Mouse (Mus musculus): ENCODE data around the gene Tagln2. TPM values are rescaled to one million over a fixed set of nuclear protein-coding genes. Genes with fewer than 3 reads are reported as not detected.
A peak's percentile ranks its signal among the peaks of the same experiment; 100 is the strongest.

Tagln2 gene
- polyA plus RNA-seq, 1 experiment from 2014 or later, result 82.5 TPM

DNA sequence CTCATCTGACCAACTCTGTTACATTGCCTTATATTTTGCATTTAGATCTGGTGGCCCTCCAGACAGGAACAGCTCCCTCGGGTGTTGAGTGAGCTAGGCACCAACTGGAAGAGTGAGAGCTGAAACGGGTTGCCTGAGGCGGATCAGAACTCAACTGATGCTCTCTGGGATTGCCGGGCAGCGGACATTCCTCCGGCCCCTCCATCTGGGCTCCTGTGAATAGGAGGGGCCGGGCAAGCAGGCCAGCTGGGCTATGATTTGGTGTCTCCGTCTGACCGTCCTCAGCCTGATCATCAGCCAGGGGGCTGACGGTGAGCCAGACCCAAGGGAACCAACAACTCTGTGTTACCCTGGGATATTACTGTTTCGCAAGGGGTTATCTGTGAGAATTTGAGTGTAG, 15.6 kb upstream of the Tagln2 start:
- Histone ChIP-seq H3K27ac (replicated peaks) (peak overlapping the region; percentile 31), H3K4me3 (peak overlapping the region; percentile 71), H3K4me1 (peaks cover 75% of the 10 kb centered on the region), H3K9me3 (no peaks in the 10 kb centered on the region), H3K27me3 (replicated peaks; ENCODE audit: low read depth, poor library complexity, severe bottlenecking) (peaks cover 8% of the 10 kb centered on the region), H3K36me3 (replicated peaks) (peaks cover 52% of the 10 kb centered on the region)
- WGBS, result 39% methylated on average over 11 of the region's 11 CpGs
- peak; percentile 31 for DNase-seq (ENCODE audit: low spot score)

DNA sequence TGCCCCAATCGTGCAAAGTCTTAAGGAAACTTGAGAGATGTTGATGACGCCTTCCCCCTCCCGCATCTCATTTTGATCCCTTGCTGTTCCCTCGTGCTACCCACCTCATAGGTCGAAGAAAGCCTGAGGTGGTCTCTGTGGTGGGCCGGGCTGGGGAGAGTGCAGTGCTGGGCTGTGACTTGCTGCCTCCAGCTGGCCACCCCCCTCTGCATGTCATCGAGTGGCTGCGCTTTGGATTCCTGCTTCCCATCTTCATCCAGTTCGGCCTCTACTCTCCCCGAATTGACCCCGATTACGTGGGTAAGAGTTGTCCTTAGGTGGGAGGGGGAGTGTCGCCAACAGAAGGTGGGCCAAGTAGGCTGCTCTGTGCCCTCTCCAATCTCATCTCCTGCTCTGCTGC, 15.2 kb upstream of the Tagln2 start:
- peak overlapping the region; percentile 68 for H3K27ac ChIP-seq (replicated peaks)

DNA sequence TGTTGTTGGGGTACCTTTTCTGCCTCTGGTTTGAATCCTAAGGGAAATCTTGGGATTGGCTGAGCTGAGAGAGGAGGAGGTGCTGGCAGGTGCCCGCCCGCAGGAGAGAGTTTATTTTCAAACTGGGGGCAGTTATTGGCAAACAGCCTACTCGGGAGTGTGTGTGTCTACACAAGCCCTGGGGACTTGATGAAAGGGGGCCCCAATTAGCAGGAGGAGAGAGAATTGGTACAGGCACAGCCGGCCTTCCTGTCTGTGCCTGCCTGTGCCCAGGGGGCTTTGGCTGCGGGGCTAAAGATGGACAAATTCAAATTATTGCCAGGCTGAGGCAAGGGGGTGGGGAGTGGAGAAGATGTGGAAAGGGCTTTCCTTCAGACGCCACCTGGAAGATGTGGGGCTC, 14.0 kb upstream of the Tagln2 start:
- H3K36me3 ChIP-seq (replicated peaks), result peaks cover 65% of the 10 kb centered on the region
- peak overlapping the region; percentile 68 for H3K27ac ChIP-seq (replicated peaks)
- peaks cover 83% of the 10 kb centered on the region for H3K4me1 ChIP-seq

More for the DNA sequence above, 15.2 kb upstream of the Tagln2 start:
- H3K27me3 ChIP-seq (replicated peaks; ENCODE audit: low read depth, poor library complexity, severe bottlenecking), result peaks cover 8% of the 10 kb centered on the region
- DNase-seq (ENCODE audit: low spot score), result no peak
- peaks cover 56% of the 10 kb centered on the region for H3K36me3 ChIP-seq (replicated peaks)
- peaks cover 76% of the 10 kb centered on the region for H3K4me1 ChIP-seq
- H3K9me3 ChIP-seq, result no peaks in the 10 kb centered on the region
- peak overlapping the region; percentile 71 for H3K4me3 ChIP-seq
- 63% methylated on average over 13 of the region's 13 CpGs for WGBS

DNA sequence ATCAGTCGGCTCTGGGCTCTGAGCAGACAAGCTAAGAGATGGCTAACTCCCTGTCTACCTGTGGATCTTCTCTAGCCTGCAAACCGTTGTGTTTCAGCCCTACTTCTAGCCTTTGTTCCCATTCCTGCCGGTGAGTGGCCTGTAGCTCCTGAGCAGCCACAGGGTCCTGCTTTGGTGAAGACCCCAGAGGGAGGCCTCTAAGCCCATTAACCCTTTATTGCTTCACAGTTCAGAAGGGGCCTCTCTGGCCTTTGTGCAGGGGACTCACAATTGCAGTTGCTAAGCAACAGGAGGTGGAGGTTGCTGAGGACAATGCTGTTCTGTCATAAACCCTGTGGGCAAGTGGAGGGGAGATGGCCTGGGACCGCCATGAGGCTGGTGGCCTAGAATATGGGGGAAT, 13.6 kb upstream of the Tagln2 start:
- DNase-seq (ENCODE audit: low spot score), result peak; percentile 47
- Histone ChIP-seq H3K4me3 (peak overlapping the region; percentile 71), H3K27ac (replicated peaks) (peak overlapping the region; percentile 68), H3K4me1 (peaks cover 79% of the 10 kb centered on the region), H3K9me3 (no peaks in the 10 kb centered on the region), H3K27me3 (replicated peaks; ENCODE audit: low read depth, poor library complexity, severe bottlenecking) (no peaks in the 10 kb centered on the region), H3K36me3 (replicated peaks) (peaks cover 70% of the 10 kb centered on the region)
- 29% methylated on average over 4 of the region's 4 CpGs for WGBS

More for the DNA sequence above, 14.0 kb upstream of the Tagln2 start:
- peak overlapping the region; percentile 71 for H3K4me3 ChIP-seq
- 37% methylated on average over 6 of the region's 6 CpGs for WGBS
- H3K27me3 ChIP-seq (replicated peaks; ENCODE audit: low read depth, poor library complexity, severe bottlenecking), result peaks cover 2% of the 10 kb centered on the region; the same call in 1 of the 2 replicates
- no peaks in the 10 kb centered on the region for H3K9me3 ChIP-seq
- DNase-seq (ENCODE audit: low spot score), result no peak

DNA sequence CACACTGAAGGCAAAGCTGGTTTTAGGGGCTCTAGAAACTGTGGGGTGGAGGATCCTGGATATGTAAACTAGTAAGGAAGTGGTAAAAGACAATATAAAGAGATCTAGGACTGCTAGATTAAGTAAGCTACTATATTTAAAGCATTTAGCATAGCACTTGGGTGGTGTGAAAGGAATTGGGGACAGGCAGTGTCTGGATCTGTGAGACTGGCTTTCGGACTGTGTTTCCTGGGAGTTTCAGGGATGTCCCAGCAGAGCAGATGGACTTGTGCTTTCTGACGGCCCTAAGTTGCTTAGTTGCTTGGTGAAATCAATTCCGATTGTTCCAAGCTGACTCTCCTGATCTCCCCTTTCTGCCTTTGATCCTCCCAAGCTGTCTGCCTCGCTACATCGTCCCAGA, 13.2 kb upstream of the Tagln2 start:
- no peaks in the 10 kb centered on the region for H3K27me3 ChIP-seq (replicated peaks; ENCODE audit: low read depth, poor library complexity, severe bottlenecking)
- no peak for DNase-seq (ENCODE audit: low spot score)
- H3K36me3 ChIP-seq (replicated peaks), result peaks cover 74% of the 10 kb centered on the region
- WGBS, result 61% methylated on average over 5 of the region's 5 CpGs
- peaks cover 75% of the 10 kb centered on the region for H3K4me1 ChIP-seq
- no peaks in the 10 kb centered on the region for H3K9me3 ChIP-seq
- peak overlapping the region; percentile 68 for H3K27ac ChIP-seq (replicated peaks)
- H3K4me3 ChIP-seq, result peak overlapping the region; percentile 71

DNA sequence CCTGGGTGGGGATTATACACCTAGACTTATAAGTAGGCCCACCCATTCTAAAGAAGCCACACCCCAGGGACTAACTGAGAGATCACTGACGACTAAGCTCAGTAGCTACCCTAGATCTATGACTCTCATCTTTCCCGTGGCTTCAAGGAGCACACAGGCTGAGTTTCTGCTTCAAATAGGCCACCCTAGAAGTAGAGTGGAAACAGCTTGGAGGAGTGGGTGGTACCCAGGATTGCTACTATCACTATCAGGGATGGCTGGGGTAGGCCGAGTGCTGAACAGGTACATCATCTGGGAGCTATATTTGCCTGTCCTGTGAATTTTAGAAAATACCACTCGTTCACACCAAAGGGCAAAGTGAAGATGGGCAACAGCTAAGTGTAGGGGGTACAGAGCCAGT, 12.0 kb upstream of the Tagln2 start:
- no peak overlapping the region for H3K4me3 ChIP-seq
- no peaks in the 10 kb centered on the region for H3K9me3 ChIP-seq
- no peak for DNase-seq (ENCODE audit: low spot score)
- H3K27me3 ChIP-seq (replicated peaks; ENCODE audit: low read depth, poor library complexity, severe bottlenecking), result no peaks in the 10 kb centered on the region
- peaks cover 69% of the 10 kb centered on the region for H3K4me1 ChIP-seq
- WGBS, result 85% methylated on average over 4 of the region's 4 CpGs
- H3K27ac ChIP-seq (replicated peaks), result no peak overlapping the region
- H3K36me3 ChIP-seq (replicated peaks), result peaks cover 86% of the 10 kb centered on the region

DNA sequence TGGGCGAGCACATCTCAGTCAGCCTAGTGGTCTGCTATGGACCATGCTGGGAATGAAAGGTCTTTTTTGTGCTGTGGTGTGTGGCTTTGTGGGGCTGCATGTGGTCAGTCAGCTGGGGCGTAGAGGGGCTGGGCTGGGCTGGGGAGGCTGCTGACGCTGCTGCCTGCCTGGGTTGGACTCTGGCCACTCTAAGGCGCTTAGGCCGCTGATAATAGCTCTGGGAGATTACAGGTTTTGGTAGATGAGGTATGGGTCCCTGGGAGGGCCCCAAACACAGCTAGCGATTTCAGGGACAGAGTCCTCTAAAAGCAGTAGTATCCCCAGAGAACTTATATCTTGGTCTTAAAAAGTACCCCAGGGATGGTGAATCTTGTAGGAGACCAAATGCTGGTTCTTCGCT, 11.0 kb upstream of the Tagln2 start:
- H3K36me3 ChIP-seq (replicated peaks), result peaks cover 96% of the 10 kb centered on the region
- H3K27ac ChIP-seq (replicated peaks), result no peak overlapping the region
- H3K27me3 ChIP-seq (replicated peaks; ENCODE audit: low read depth, poor library complexity, severe bottlenecking), result no peaks in the 10 kb centered on the region
- H3K9me3 ChIP-seq, result no peaks in the 10 kb centered on the region
- 87% methylated on average over 7 of the region's 7 CpGs for WGBS
- no peak overlapping the region for H3K4me3 ChIP-seq
- no peak for DNase-seq (ENCODE audit: low spot score)
- H3K4me1 ChIP-seq, result peaks cover 59% of the 10 kb centered on the region

DNA sequence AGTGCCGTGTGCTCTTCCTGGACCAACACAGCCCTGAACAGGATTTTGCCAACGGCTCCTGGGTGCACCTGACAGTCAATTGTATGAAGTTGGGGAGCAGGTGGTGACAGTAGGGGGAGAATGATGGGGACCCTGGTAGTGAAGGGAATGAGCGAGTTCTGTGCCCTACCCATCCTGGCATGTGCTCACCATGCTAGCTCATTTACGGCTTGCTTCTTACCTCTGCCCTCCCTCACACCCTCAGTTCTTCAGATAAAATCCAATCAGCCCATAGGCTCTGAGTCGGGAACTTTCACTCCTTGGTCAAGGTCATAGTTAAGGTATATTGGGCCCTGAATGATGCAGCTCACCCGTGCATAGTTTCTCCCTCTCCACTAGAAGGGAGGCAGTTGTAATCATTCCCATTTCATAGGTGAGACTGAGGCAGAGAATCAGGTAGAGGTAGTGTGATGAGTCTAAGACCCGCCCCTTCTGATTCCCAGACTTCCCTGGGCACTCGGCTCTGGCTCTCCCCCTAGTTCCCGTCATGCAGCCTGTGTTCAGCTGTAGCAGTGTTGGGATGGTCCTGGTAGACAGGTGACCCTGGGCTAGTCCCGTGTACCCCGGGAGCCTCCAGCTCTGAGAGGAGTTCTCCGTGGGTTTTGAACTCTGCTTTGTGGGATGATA, 10.1 kb upstream of the Tagln2 start:
- Histone ChIP-seq H3K9me3 (no peaks in the 10 kb centered on the region), H3K36me3 (replicated peaks) (peaks cover 98% of the 10 kb centered on the region), H3K4me3 (no peak overlapping the region), H3K4me1 (peaks cover 51% of the 10 kb centered on the region), H3K27ac (replicated peaks) (no peak overlapping the region), H3K27me3 (replicated peaks; ENCODE audit: low read depth, poor library complexity, severe bottlenecking) (no peaks in the 10 kb centered on the region)
- 59% methylated on average over 12 of the region's 12 CpGs for WGBS
- no peak for DNase-seq (ENCODE audit: low spot score)

DNA sequence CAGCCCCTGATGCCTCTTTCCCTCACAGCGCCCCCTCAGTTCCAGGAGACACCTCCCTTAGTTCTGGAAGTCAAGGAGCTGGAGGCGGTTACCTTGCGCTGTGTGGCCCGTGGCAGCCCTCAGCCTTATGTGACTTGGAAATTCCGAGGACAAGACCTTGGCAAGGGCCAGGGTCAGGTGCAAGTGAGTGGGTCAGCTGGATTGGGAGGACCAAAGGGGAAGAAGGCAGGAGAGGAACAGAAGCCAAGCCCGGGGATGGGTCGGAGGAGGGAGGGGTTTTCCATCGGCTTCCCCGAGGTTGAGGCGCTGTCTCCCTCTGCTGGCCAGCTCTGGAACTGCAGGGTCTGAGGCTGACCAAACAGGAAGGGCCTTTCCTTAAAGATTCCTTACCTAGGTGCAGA, 9.6 kb upstream of the Tagln2 start:
- Histone ChIP-seq H3K36me3 (replicated peaks) (peaks cover 98% of the 10 kb centered on the region), H3K4me3 (peak overlapping the region; percentile 32; the same call in 1 of the 2 replicates), H3K27ac (replicated peaks) (no peak overlapping the region), H3K27me3 (replicated peaks; ENCODE audit: low read depth, poor library complexity, severe bottlenecking) (no peaks in the 10 kb centered on the region), H3K4me1 (peaks cover 45% of the 10 kb centered on the region), H3K9me3 (no peaks in the 10 kb centered on the region)
- DNase-seq (ENCODE audit: low spot score), result peak; percentile 90
- 13% methylated on average over 10 of the region's 10 CpGs for WGBS

DNA sequence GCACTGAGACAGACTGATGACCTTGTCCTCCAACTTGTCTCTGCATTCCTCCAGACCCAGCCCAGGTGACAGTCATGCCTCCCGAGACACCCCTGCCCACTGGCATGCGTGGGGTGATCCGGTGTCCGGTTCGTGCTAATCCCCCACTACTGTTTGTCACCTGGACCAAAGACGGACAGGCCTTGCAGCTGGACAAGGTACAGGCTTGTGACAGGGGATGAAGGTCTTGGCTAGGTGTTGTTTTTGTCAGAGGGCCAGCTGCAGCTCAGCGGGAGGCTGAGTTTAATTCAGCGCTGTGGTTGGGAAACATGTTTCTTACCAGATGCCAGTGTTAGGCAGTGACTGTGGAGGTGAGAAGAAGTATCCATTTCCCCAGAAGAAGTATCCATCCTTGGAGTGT, 7.8 kb upstream of the Tagln2 start:
- Histone ChIP-seq H3K27ac (replicated peaks) (no peak overlapping the region), H3K4me1 (peaks cover 27% of the 10 kb centered on the region), H3K4me3 (no peak overlapping the region), H3K36me3 (replicated peaks) (peaks cover 98% of the 10 kb centered on the region), H3K9me3 (no peaks in the 10 kb centered on the region), H3K27me3 (replicated peaks; ENCODE audit: low read depth, poor library complexity, severe bottlenecking) (0 out of 2 replicates have a peak, but pooled peaks cover 3% of the 10 kb centered on the region)
- no peak for DNase-seq (ENCODE audit: low spot score)
- 93% methylated on average over 8 of the region's 8 CpGs for WGBS

DNA sequence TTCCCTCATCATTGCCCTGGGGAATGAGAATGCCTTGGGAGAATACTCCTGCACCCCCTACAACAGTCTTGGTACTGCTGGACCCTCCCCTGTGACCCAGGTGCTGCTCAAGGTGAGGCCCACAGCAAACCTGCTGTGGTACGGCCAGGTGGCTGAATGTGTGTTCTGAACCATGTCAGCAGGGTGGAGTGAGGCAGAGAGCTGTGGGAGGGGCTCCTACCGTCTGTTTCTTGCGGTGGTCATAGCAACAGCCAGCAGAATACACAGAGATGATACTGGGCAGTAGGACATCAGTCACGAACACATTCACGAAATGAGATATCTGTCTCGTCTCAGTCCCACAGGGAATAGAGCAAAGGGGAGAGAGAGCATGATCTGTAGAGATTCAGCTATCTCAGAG, 6.3 kb upstream of the Tagln2 start:
- H3K36me3 ChIP-seq (replicated peaks), result peaks cover 98% of the 10 kb centered on the region

DNA sequence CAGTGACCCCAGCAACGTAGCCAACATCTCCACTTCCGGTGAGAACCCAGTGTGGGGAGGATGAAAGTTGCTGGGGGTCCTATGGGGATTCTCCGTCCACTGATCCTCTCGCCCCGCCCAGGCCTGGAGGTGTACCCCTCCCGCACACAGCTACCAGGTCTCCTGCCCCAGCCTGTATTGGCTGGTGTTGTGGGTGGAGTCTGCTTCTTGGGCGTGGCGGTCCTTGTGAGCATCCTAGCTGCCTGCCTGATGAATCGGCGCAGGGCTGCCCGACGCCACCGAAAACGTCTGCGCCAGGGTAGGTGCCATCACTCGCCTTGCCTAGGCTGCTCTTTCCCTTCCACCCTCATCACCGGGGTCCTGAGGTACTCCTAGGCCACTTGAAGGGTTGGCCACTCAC, 3.8 kb upstream of the Tagln2 start:
- no peak for DNase-seq (ENCODE audit: low spot score)
- Histone ChIP-seq H3K4me3 (no peak overlapping the region), H3K9me3 (no peaks in the 10 kb centered on the region), H3K4me1 (peaks cover 20% of the 10 kb centered on the region), H3K27ac (replicated peaks) (no peak overlapping the region), H3K36me3 (replicated peaks) (peaks cover 80% of the 10 kb centered on the region), H3K27me3 (replicated peaks; ENCODE audit: low read depth, poor library complexity, severe bottlenecking) (peaks cover 38% of the 10 kb centered on the region)
- WGBS, result 79% methylated on average over 17 of the region's 17 CpGs

More for the DNA sequence above, 6.3 kb upstream of the Tagln2 start:
- no peak overlapping the region; the same call in 1 of the 2 replicates for H3K27ac ChIP-seq (replicated peaks)
- DNase-seq (ENCODE audit: low spot score), result no peak
- no peaks in the 10 kb centered on the region for H3K9me3 ChIP-seq
- peaks cover 13% of the 10 kb centered on the region for H3K4me1 ChIP-seq
- WGBS, result 85% methylated on average over 6 of the region's 6 CpGs
- H3K4me3 ChIP-seq, result no peak overlapping the region
- peaks cover 16% of the 10 kb centered on the region; the same call in 1 of the 2 replicates for H3K27me3 ChIP-seq (replicated peaks; ENCODE audit: low read depth, poor library complexity, severe bottlenecking)

DNA sequence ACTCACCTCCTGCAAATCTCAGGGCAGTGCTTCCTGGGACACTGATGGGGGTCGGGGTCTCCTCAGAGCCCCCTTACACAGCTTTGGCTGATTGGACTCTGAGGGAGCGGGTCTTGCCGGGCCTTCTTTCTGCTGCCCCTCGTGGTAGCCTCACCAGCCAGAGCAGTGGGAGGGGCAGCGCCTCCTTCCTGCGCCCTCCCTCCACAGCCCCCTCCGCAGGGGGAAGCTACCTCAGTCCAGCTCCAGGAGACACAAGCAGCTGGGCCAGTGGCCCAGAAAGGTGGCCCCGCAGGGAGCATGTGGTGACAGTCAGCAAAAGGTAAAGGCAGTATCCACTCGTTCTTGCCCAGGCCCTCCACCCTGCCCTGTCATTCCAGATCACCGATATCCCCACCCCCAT, 2.4 kb upstream of the Tagln2 start:
- peaks cover 52% of the 10 kb centered on the region for H3K27me3 ChIP-seq (replicated peaks; ENCODE audit: low read depth, poor library complexity, severe bottlenecking)

More for the DNA sequence above, 2.4 kb upstream of the Tagln2 start:
- 83% methylated on average over 10 of the region's 10 CpGs for WGBS
- H3K9me3 ChIP-seq, result no peaks in the 10 kb centered on the region
- H3K36me3 ChIP-seq (replicated peaks), result peaks cover 66% of the 10 kb centered on the region
- no peak overlapping the region for H3K4me3 ChIP-seq
- H3K4me1 ChIP-seq, result peaks cover 34% of the 10 kb centered on the region
- no peak overlapping the region for H3K27ac ChIP-seq (replicated peaks)
- no peak for DNase-seq (ENCODE audit: low spot score)
